Mouse (Mus musculus) stomach, embryonic 14.5 days (tissue): ENCODE measurements around the gene Eaf2. TPM values are rescaled to one million over a fixed set of nuclear protein-coding genes. Genes with fewer than 3 reads are reported as not detected.

Experiments used
- ATAC-seq: fragments of 200-750 bp; cut with Nextera tagmentation; 2 replicates; pipeline ENCODE4 v1.8.0; 2017; ENCODE audit warnings: low read depth, moderate TSS enrichment; ENCODE audit not compliant: insufficient number of reproducible peaks, insufficient read depth, low FRiP score
- H3K27ac ChIP-seq: fragments of 300-500 bp; sonication (generic); 2 replicates; pipeline ENCODE4 v1.5.1; 2014; ENCODE audit warnings: mild to moderate bottlenecking, low read length, moderate library complexity, mixed read lengths
- H3K27me3 ChIP-seq: fragments of 300-500 bp; sonication (generic); 2 replicates; pipeline ENCODE4 v1.6.1; 2014; ENCODE audit warnings: low read length, control low read depth, mixed read lengths; ENCODE audit not compliant: control insufficient read depth, insufficient read depth
- H3K36me3 ChIP-seq: fragments of 300-500 bp; sonication (generic); 2 replicates; pipeline ENCODE4 v1.6.1; 2014; ENCODE audit warnings: mild to moderate bottlenecking, control low read depth, low read length, moderate library complexity, mixed read lengths; ENCODE audit not compliant: control insufficient read depth, insufficient read depth
- H3K4me1 ChIP-seq: fragments of 300-500 bp; sonication (generic); 2 replicates; pipeline ENCODE4 v1.6.1; 2014; ENCODE audit warnings: low read length, control low read depth, mixed read lengths; ENCODE audit not compliant: control insufficient read depth, insufficient read depth
- H3K4me2 ChIP-seq: fragments of 300-500 bp; sonication (generic); replicated peaks from 2 replicates; pipeline ENCODE4 v1.6.1; 2014; ENCODE audit warnings: low read depth, low read length, control low read depth
- H3K4me3 ChIP-seq: fragments of 300-500 bp; sonication (generic); 2 replicates; pipeline ENCODE4 v1.5.1; 2014; ENCODE audit warnings: low read depth, low read length, control low read depth
- H3K9ac ChIP-seq: fragments of 300-500 bp; sonication (generic); replicated peaks from 2 replicates; pipeline ENCODE4 v1.6.1; 2014; ENCODE audit warnings: low read depth, mild to moderate bottlenecking, control low read depth, low read length, moderate library complexity, mixed read lengths
- H3K9me3 ChIP-seq: fragments of 300-500 bp; sonication (generic); 2 replicates; pipeline ENCODE4 v1.6.1; 2016; ENCODE audit warnings: low read depth, low read length, control low read depth; ENCODE audit not compliant: control insufficient read depth
- WGBS: fragments of 180-500 bp; shearing (Covaris S2); extraction: QIAGEN DNeasy Blood & Tissue Kit; methylation state at CpG from one replicate; pipeline ENCODE4 v1.1.7; 2014; 5-methylcytosine and 5-hydroxymethylcytosine counted together
- polyA plus RNA-seq: library from polyadenylated mRNA; unstranded; fragments of >200 nt; fragmentation: Nextera tagmentation; extraction: Ambion mirVana; gene quantifications from 2 replicates; pipeline ENCODE4 v1.2.1, GENCODE M21; 2014

Gene Eaf2
- polyA plus RNA-seq, 1 experiment from 2014 or later: 1.8 TPM

- no peaks in the 10 kb centered on the region for H3K9me3 ChIP-seq
- H3K36me3 ChIP-seq: no peaks in the 10 kb centered on the region
- 88% methylated on average over 5 of the region's 5 CpGs for whole genome bisulfite sequencing
- ATAC-seq: no peak
- no peak overlapping the region for H3K4me3 ChIP-seq
- no peaks in the 10 kb centered on the region for H3K27me3 ChIP-seq
- H3K27ac ChIP-seq: no peak overlapping the region
- no peak overlapping the region for H3K9ac ChIP-seq
- no peak overlapping the region for H3K4me2 ChIP-seq
- no peaks in the 10 kb centered on the region for H3K4me1 ChIP-seq
Measured at GRCm38 (mm10) chr16:36772996-36773395, 101.8 kb downstream of the Eaf2 start.

DNA sequence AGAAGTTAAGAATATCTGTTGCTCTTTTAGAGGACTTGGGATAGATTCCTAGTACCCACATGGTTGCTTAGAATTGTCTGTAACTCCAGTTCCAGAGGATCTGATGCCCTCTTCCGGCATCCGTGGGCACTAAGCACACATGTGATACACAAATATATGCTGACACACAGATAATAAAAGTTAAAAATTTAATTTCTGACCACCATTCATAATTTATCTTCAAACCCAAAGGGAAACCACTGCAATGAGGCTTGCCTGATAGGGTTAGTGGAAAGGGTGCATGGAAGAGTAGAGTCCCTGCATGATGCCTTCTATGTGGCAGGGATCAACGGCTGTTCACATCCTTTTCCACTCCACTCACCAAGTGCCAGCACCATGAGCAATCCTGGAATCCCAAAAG is 103.1 kb downstream of the Eaf2 start:
- Histone ChIP-seq H3K9ac (no peak overlapping the region), H3K36me3 (no peaks in the 10 kb centered on the region), H3K4me1 (no peaks in the 10 kb centered on the region), H3K27me3 (no peaks in the 10 kb centered on the region), H3K4me2 (no peak overlapping the region), H3K4me3 (no peak overlapping the region), H3K9me3 (no peaks in the 10 kb centered on the region), H3K27ac (no peak overlapping the region)
- ATAC-seq: no peak
- WGBS: 97% methylated on average over 3 of the region's 3 CpGs

- ATAC-seq: no peak
Measured at GRCm38 (mm10) chr16:36771244-36771643, 103.6 kb downstream of the Eaf2 start.

DNA sequence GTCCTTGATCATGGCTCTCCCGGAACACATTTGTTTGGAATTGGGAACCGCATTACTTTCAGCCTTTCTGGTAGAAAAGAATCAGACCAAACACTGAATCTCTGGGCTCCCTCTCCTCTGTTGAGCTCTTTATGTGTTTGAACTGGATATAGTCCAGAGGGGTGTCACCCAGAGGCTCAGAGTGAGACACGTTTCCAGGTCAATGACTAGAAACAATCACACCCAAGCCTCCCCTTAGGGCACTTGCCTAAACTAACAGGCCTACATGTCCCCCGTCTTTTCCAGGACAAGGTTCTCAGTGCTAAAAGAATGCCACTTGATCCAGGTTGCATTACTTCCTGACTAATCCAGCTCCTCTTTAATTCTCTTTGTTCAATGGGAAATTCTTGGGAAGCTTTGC is 104.0 kb downstream of the Eaf2 start:
- WGBS: 75% methylated on average over 4 of the region's 4 CpGs
- H3K27ac ChIP-seq: no peak overlapping the region
- no peaks in the 10 kb centered on the region for H3K4me1 ChIP-seq

More at GRCm38 (mm10) chr16:36771244-36771643, 103.6 kb downstream of the Eaf2 start:
- H3K4me2 ChIP-seq: no peak overlapping the region
- no peaks in the 10 kb centered on the region for H3K36me3 ChIP-seq
- H3K27ac ChIP-seq: no peak overlapping the region
- no peaks in the 10 kb centered on the region for H3K27me3 ChIP-seq
- H3K9me3 ChIP-seq: no peaks in the 10 kb centered on the region
- H3K4me1 ChIP-seq: no peaks in the 10 kb centered on the region
- 84% methylated on average over 2 of the region's 2 CpGs for WGBS
- H3K4me3 ChIP-seq: no peak overlapping the region
- H3K9ac ChIP-seq: no peak overlapping the region

DNA sequence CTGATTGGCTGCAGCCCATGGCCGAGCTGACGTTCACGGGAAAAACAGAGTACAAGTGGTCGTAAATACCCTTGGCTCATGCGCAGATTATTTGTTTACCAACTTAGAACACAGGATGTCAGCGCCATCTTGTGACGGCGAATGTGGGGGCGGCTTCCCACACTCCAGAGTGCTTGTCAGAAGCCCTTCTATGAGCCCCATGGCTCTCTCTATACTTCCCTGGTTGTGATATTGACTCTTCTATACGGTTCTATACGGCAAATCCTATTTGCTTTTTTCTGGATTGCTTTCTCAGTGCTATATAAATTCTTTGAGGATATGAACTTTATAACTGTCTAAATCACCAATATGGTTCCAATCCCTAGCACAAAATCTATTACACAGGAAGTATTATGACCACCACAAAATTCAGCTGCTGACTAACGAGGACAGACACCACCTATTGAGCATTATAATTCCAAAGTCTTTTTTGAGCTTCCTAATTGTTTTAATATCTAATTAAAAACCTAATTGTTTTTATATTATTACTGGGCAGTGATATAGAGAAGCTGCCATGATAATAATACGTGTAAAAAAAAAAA is 104.5 kb downstream of the Eaf2 start:
- Histone ChIP-seq H3K4me3 (no peak overlapping the region), H3K36me3 (no peaks in the 10 kb centered on the region), H3K4me2 (no peak overlapping the region), H3K27ac (no peak overlapping the region), H3K27me3 (no peaks in the 10 kb centered on the region), H3K9ac (no peak overlapping the region), H3K4me1 (no peaks in the 10 kb centered on the region), H3K9me3 (no peaks in the 10 kb centered on the region)
- ATAC-seq: no peak
- WGBS: 71% methylated on average over 8 of the region's 13 CpGs

More for the DNA sequence above, 104.0 kb downstream of the Eaf2 start:
- H3K4me3 ChIP-seq: no peak overlapping the region
- no peaks in the 10 kb centered on the region for H3K36me3 ChIP-seq
- H3K9me3 ChIP-seq: no peaks in the 10 kb centered on the region
- H3K4me2 ChIP-seq: no peak overlapping the region
- ATAC-seq: no peak
- no peak overlapping the region for H3K9ac ChIP-seq
- H3K27me3 ChIP-seq: no peaks in the 10 kb centered on the region

DNA sequence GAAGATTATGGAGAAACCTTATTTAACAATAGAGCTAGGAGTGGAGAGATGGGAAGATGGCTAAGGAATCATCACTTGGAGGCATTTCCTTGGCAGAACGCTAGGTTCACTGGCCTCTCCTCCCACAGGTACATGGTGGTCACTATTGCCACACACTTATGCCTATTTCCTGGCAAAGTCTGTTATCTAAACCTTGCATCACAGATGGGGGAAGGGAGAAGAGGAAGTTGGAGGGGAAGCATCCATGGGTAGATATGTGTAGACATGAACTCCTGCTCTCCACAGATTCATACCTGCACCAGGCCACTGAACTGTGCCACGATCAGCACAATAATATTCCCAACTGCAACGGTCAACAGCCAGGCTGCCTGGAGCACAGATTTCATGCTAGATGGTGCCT is 122.8 kb downstream of the Eaf2 start:
- Histone ChIP-seq H3K36me3 (no peaks in the 10 kb centered on the region), H3K9me3 (no peaks in the 10 kb centered on the region), H3K4me3 (no peak overlapping the region), H3K4me1 (no peaks in the 10 kb centered on the region), H3K4me2 (no peak overlapping the region), H3K27me3 (no peaks in the 10 kb centered on the region), H3K9ac (no peak overlapping the region), H3K27ac (no peak overlapping the region)
- no peak for ATAC-seq
- WGBS: 85% methylated on average over 3 of the region's 3 CpGs

GRCm38 (mm10) chr16:36747767-36748166 is 127.0 kb downstream of the Eaf2 start:
- H3K27me3 ChIP-seq: no peaks in the 10 kb centered on the region
- H3K4me3 ChIP-seq: no peak overlapping the region
- no peak overlapping the region for H3K9ac ChIP-seq
- 46% methylated on average over 2 of the region's 2 CpGs for WGBS
- H3K9me3 ChIP-seq: no peaks in the 10 kb centered on the region
- no peak overlapping the region for H3K4me2 ChIP-seq
- H3K4me1 ChIP-seq: no peaks in the 10 kb centered on the region
- no peak for ATAC-seq
- H3K27ac ChIP-seq: no peak overlapping the region
- no peaks in the 10 kb centered on the region for H3K36me3 ChIP-seq

DNA sequence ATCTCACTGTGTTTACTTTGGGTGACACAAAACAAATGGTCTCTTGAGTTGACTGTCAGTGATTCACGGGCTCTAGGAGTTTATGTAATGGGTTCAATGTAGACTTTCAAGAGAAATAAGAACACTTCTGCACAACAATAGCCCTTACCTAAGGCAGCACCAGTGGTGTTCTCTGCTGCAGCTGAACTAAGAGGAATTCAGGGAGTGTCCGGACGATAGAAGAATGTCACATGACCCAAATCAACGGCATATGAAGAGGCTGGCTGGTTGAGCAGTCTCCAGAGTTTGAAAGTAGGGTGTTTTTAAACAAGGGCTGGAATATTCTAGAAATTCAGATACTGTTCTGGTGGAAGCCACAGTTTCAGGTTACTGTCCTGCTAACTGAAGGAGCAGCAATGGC is 127.7 kb downstream of the Eaf2 start:
- WGBS: 59% methylated on average over 4 of the region's 4 CpGs
- H3K27ac ChIP-seq: no peak overlapping the region
- no peaks in the 10 kb centered on the region for H3K4me1 ChIP-seq
- no peaks in the 10 kb centered on the region for H3K9me3 ChIP-seq
- no peak overlapping the region for H3K4me2 ChIP-seq
- H3K9ac ChIP-seq: no peak overlapping the region
- no peak overlapping the region for H3K4me3 ChIP-seq
- ATAC-seq: no peak
- no peaks in the 10 kb centered on the region for H3K27me3 ChIP-seq
- no peaks in the 10 kb centered on the region for H3K36me3 ChIP-seq

GRCm38 (mm10) chr16:36743580-36743979 is 131.2 kb downstream of the Eaf2 start:
- 66% methylated on average over 8 of the region's 8 CpGs for WGBS

More at GRCm38 (mm10) chr16:36743580-36743979, 131.2 kb downstream of the Eaf2 start:
- Histone ChIP-seq H3K4me1 (no peaks in the 10 kb centered on the region), H3K9me3 (no peaks in the 10 kb centered on the region), H3K36me3 (no peaks in the 10 kb centered on the region), H3K27me3 (no peaks in the 10 kb centered on the region), H3K4me2 (no peak overlapping the region), H3K27ac (no peak overlapping the region; the same call in 1 of the 2 replicates), H3K4me3 (no peak overlapping the region), H3K9ac (no peak overlapping the region)
- peak; percentile 69 for ATAC-seq
